Mouse (Mus musculus) heart, postnatal 0 days (tissue): Measurements from ENCODE around the gene Stk33.

Experiments
- CTCF ChIP-seq: IDR thresholded peaks from 2 replicates; pipeline ENCODE4 v1.5.1; 2016; ENCODE audit warnings: antibody characterized with exemption, control low read depth, low read depth
- EP300 ChIP-seq: IDR thresholded peaks from 2 replicates; pipeline ENCODE4 v1.6.1; 2016; ENCODE audit warnings: antibody characterized with exemption, low read depth

DNA sequence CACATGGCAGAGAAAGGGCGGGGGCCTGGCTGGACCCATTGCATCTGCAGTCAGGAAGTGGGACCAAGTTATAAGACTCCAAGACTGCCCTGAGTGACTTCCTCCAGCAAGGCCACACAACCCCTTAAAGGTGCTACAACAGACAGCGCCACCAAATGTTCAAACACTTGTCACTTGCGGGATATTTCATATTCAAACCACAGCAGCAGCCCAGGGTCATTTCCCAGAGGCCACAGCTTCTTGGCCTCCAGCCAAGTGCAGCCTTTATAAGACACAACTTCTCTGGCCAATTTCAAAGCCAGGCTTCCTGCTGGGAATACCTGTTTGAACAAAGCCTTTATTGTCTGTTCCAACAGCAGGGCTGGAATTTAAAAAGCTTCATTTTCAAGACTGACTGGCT is 162.3 kb downstream of the Stk33 start:
- TF ChIP-seq CTCF = no peak
- TF ChIP-seq EP300 = no peak
